Mouse (Mus musculus): Measurements from ENCODE around the gene Ankrd37.

Gene Ankrd37

GRCm38 (mm10) chr8:46005596-46005995 is at the start of gene Ankrd37:
Gene Ankrd37, minus strand, starts transcription at chr8:46005707.
- no peak for DNase-seq (ENCODE audit: low spot score in 2 of 2)

DNA sequence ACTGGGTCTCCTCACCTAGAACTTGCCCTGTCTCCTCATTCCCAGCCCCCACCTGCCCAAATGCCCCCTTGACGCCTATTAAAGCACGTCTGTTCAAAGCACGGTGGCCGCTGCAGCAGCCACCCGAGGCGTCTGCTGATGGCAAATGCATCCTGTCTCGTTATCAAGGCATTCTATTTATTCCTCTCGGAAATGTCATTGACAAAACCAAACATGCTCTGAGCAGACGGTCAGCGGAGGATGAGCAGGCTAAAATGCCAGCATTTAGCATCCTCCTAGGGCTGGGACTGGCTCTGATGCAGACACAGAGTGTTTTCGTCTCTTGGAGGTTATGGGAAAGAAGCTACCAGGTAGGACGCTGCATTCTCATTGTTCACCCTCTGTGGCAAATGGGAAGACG is 34.8 kb upstream of the Ankrd37 start:
- DNase-seq (ENCODE audit: low spot score in 2 of 2): no peak

GRCm38 (mm10) chr8:46039666-46040065 is 34.2 kb upstream of the Ankrd37 start:
- peak in 1 of 2 experiments; percentile 8 for DNase-seq (ENCODE audit: low spot score in 2 of 2)

- DNase-seq (ENCODE audit: low spot score in 2 of 2): no peak
Observed at GRCm38 (mm10) chr8:46036217-46036616, 30.7 kb upstream of the Ankrd37 start.

GRCm38 (mm10) chr8:46024392-46024791 is 18.9 kb upstream of the Ankrd37 start:
- no peak for DNase-seq (ENCODE audit: low spot score in 2 of 2)

GRCm38 (mm10) chr8:46022758-46023157 is 17.3 kb upstream of the Ankrd37 start:
- DNase-seq (ENCODE audit: low spot score in 2 of 2): no peak

DNA sequence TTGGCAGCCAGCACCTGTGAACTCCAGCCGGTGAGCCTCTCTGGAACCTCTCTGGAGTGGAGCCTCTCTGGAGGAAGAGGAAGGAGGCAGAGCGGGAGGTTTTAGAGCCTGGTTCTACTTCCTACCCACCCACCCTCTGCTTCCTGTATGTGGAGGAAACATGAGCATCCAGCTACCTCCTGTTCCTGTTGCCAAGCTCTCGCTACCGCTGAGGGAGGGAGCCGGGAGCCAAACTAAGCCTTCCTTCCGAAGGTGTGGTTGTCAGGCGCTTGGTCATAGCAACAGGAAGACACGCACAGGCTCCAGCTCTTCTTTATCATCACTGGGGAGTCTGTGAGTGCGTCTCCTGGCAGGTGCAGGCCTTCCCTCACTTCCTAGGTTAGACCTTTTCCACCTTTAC is 16.7 kb upstream of the Ankrd37 start:
- no peak for DNase-seq (ENCODE audit: low spot score in 2 of 2)

GRCm38 (mm10) chr8:46010746-46011680 is 5.5 kb upstream of the Ankrd37 start:
- DNase-seq (ENCODE audit: low spot score in 2 of 2): no peak

- no peak for DNase-seq (ENCODE audit: low spot score in 2 of 2)
Observed at GRCm38 (mm10) chr8:46010306-46010705, 4.8 kb upstream of the Ankrd37 start.

DNA sequence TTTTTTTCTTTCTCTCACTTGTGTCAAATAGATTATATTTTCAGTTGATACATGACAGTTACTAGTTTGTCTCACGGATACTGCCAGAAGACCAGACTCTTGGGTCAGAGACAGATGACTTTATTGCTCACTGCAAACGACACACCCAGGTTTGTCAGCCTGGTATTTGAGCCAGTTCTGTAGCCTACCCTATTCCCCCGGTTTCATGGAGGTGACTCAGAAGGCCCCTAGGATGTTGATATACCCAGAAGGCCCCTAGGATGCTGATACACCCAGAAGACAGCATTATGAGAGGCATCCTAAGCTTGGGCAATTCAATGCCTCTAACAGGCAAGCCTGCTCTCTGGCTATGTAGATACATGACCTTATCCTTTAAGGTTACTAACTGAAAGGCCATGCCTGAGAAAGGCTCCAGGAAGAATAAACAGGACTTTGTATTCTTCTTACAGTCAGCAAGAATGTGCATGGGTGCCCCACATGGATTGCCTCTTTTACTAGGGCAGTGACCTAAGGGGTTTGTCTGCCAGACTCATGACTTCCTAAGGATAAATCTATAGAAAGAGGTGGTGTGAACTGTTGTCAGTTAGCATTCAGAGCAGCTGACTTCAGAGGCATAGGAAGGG is 1.7 kb upstream of the Ankrd37 start:
- DNase-seq (ENCODE audit: low spot score in 2 of 2): no peak

DNA sequence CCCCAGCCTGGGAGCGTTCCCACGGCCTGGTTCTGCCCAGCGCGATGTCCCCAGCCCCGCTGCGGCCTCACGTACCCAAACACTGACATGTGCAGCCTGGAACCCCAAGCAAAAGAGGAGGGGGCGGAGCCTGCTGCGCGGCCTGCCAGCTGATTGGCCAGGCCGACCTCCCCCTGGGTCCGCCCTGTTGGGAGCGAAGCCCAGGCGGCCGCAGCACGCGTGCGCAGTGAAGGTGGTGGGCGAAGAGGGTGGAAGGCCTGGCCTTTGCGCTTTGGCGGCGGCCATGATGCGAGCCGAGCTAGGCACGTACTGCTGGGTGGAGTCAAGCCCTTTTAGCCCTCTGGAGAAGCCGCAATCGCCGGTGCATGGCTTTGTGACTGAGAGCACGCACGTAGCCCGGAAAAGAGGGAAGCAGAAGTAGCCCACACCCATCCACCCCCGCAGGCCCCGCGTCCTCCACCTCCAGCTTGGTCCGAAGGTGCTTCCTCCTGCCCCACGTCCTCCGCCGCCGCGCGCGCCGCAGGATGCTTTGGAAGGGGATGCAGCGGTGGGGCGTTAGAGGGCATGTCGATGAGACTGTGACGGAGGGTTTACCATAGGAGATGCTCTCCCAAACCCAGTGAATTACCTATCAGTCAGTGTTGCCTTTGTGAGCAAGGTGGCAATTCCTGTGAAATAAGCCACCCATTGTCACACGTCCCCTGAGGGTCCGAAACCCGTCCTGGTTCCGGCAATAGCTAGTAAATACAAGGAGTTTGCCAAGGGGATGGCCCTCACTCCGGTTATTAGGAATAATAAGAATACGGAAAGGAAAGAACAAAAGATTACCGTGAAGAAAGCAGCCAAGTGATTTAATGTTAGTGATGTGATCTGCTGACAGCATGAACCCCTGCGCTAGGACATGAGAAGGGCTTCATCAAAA is 5.5 kb downstream of the Ankrd37 start:
- DNase-seq (ENCODE audit: low spot score in 2 of 2): peak; percentile 99

- peak; percentile 25 for DNase-seq (ENCODE audit: low spot score in 2 of 2)
Observed at GRCm38 (mm10) chr8:45999138-45999783, 6.2 kb downstream of the Ankrd37 start, which contains the start of gene Lrp2bp. Gene Lrp2bp, plus strand, starts transcription at chr8:45999303.

- DNase-seq (ENCODE audit: low spot score in 2 of 2): no peak
Observed at GRCm38 (mm10) chr8:45998228-45998627, 7.3 kb downstream of the Ankrd37 start.

DNA sequence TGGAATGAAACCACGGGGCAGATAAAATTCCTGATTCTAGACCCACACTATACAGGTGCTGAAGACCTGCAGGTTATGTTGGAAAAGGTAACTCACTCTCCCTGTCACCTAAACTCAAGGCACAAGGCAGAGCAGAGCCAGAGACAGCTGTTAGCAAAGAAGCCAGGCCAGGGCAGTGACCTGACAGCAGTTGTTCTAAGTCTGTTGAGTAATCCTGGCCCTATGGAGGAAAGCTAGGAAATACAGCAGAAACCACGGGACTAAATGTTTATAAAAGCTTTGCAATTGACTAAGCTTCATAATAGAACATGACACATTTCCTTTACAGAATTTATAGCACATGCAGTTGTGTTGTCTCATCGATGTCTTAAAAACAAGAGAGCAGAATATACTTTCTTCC is 9.9 kb downstream of the Ankrd37 start:
- DNase-seq (ENCODE audit: low spot score in 2 of 2): no peak

DNA sequence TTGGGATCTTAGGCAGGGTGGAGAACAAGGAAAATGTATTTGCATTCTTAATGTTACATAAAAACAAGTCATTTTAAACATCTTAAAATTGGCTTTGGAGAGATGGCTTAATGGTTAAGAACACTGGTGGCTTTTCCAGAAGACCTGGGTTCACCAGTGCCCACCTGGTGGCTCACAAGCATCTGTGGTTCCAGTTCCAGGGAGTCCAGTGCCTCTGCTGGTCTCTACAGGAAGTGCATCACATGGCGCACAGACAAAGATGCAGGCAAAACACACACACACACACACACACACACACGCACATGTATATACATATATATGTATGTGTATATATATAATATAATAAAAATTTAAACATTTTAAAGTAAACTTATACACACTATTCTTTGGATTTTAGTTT is 11.4 kb downstream of the Ankrd37 start:
- no peak for DNase-seq (ENCODE audit: low spot score in 2 of 2)

DNA sequence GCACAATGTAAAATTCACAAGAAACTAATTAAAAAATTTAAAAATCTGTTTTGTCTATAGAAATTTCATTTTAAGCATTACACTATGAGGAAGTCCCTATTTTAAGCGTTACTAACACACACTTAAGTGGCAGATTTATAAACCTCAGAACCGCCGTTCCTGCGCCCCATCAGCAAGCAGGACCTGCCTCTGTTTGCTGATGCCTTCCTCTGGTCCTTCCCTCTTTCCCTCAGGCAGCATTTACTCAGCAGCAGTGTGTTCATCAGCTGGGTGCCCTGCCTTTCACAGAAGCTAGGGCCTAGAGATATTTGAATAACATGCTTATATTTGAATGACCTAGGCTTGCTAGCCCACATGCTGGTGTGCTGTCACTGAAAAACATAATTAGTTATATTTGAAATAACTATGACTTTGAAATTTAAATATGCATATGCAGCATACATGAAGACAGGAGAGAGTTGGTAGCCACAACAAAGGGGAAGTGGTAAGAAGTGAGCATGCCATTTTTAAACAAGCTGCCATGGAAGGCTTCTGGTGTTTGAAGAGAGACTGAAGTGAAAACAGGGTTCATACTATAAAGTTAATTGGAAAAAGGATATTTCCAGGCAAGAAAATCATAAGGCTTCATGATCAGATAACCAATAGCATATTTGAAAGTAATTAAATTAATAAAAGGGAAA is 14.7 kb downstream of the Ankrd37 start:
- DNase-seq (ENCODE audit: low spot score in 2 of 2): no peak

DNA sequence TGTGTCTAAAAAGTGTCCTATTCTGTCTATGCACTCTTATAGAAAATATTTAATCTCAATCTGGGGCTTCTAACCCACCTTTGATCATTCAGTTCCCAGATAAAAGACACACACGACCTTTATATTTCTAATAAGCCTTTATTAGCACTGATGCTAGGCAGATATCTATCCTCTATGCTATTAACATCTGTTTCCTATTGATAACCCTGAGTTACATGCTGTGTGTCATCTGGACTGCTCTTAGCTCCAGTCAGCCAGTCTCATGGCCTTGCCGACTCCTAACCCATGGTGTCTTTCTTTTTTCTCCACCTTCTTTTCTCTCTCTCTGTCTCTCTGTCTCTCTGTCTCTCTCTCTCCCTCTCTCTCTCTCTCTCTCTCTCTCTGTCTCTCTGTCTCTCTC is 17.3 kb downstream of the Ankrd37 start:
- no peak for DNase-seq (ENCODE audit: low spot score in 2 of 2)

GRCm38 (mm10) chr8:45986665-45987064 is 18.8 kb downstream of the Ankrd37 start:
- no peak for DNase-seq (ENCODE audit: low spot score in 2 of 2)

DNA sequence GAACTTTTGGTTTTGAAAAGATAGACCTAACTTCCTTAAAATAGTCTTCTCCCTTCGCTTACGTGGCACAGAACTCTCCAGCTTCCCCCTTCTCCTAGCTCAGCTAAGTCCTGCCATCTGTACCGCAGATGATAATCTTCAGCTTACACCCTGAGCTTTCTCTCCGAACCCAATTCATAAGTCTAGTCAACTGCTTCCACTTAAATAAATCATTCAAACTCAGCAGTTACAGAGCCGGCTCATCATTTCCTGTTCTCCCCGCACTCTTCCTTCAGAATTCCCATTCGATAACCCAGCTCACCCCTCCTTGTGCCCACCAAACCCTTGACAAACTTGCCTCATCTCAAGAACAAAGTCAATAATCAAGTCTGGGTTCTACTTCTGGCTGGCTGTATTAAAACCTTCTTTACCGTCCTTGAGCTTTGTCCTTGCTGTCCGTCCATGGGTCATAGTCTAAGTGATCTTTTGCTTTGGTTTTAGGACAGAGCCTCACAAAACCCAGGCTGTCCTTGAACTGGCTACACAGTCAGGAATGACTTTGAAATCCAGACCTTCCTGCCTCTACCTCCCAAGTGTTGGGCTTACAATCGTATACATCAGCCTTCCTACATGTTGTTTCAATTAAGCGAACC is 29.6 kb downstream of the Ankrd37 start:
- DNase-seq (ENCODE audit: low spot score in 2 of 2): no peak

GRCm38 (mm10) chr8:45975126-45975836 is 30.2 kb downstream of the Ankrd37 start, which contains the start of the genes 1700029J07Rik and Ufsp2:
Gene 1700029J07Rik, minus strand, starts transcription at chr8:45975252.
Gene Ufsp2, plus strand, starts transcription at chr8:45975528.
- peak; percentile 96 for DNase-seq (ENCODE audit: low spot score in 2 of 2)
